Mouse (Mus musculus) inflammation-experienced regulatory T-cells (primary cell): ENCODE results near the gene Olfr1350. TPM values are rescaled to one million over a fixed set of nuclear protein-coding genes. Genes with fewer than 3 reads are reported as not detected.

ENCODE experiments used
- polyA plus RNA-seq, 2 experiments: library from polyadenylated mRNA; unstranded; fragments of 100-300 nt; shearing (Covaris generic); gene quantifications; one replicate each; pipeline ENCODE4 v1.2.1; 2017

The Olfr1350 gene
- polyA plus RNA-seq, result 1 to 10 TPM in 1 of 2 experiments, under 1 TPM in 1; 0.10 to 1.2 TPM

DNA sequence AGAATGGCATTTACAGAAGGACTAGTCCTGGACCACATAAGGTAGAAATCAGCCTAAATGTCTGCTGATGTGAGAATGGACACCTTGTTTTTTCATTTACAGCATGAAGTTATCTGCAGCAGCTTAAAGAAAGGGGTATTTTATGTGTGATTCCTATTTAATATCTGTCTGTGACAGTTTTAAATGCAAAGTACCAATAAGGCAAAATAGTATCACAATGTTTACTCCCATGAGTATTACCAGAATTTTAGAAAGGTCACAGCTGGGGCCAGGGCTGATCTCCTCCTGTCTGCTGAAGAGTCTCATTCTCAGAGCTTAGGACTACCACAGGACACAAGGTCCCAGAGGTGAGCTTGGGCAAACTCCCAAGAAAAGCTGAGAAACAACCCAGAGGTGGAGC is at the start of gene Olfr1350:
TSS of gene Olfr1350 (plus strand) at position 301 of the 400 bp plus-strand sequence.

DNA sequence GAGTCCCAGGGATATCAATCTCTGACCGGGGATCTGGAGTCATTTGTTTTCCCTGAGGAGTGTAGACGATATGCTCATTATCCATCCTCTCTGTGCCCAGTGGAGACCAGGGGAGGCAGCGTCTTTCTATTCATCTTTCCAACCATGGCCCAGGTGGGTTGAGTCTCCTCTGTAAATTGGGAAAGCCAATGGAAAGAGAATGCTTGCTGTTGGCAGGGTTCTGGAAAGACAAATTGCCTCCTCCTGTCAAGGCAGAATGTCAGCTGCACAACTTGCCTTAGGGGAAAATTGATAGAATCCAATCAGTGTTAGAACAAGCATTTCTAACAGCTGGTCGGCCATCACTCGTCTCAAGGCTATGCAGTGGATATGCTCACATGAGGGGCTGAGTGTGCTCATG is 41.8 kb upstream of the Olfr1350 start, which contains the start of gene Olfr1349:
TSS of gene Olfr1349 (minus strand) at position 101 of the 400 bp plus-strand sequence.

Other genes starting within 250 kb of the Olfr1350 start
- gene Zfp583, start 233.6 kb upstream of the Olfr1350 start, polyA plus RNA-seq, result 1 to 10 TPM; 1.4 to 1.9 TPM
- gene Gm3854, start 221.1 kb upstream of the Olfr1350 start, polyA plus RNA-seq, result 1 to 10 TPM in 1 of 2 experiments, under 1 TPM in 1; 0.20 to 5.5 TPM
- gene Zfp78, start 201.6 kb upstream of the Olfr1350 start, polyA plus RNA-seq, result 1 to 10 TPM; 4.2 to 7.7 TPM
- gene Zfp28, start 181.5 kb upstream of the Olfr1350 start, polyA plus RNA-seq, result 10 to 100 TPM; 10.9 to 13.5 TPM
- gene Smim17, start 166.1 kb upstream of the Olfr1350 start, polyA plus RNA-seq, result under 1 TPM in 1 of 2 experiments, not detected in 1; 0.67 TPM
- gene Gm20715, start 154.6 kb upstream of the Olfr1350 start, polyA plus RNA-seq, result not detected
- gene Olfr1344, start 126.2 kb upstream of the Olfr1350 start, polyA plus RNA-seq, result under 1 TPM in 1 of 2 experiments, not detected in 1; 0.14 TPM
- gene Olfr1336, start 108.7 kb upstream of the Olfr1350 start, polyA plus RNA-seq, result under 1 TPM; 0.07 to 0.11 TPM
- 1 to 10 TPM in 1 of 2 experiments, under 1 TPM in 1; 0.14 to 1.1 TPM for gene Olfr1346, start 97.7 kb upstream of the Olfr1350 start, polyA plus RNA-seq
- not detected for gene Olfr5, start 77.9 kb upstream of the Olfr1350 start, polyA plus RNA-seq
- gene Olfr1347, start 65.1 kb upstream of the Olfr1350 start, polyA plus RNA-seq, result under 1 TPM in 1 of 2 experiments, not detected in 1; 0.17 TPM
- gene Olfr1348, start 56.1 kb upstream of the Olfr1350 start, polyA plus RNA-seq, result under 1 TPM in 1 of 2 experiments, not detected in 1; 0.12 TPM
- gene Olfr1349, start 41.9 kb upstream of the Olfr1350 start, polyA plus RNA-seq, result under 1 TPM; 0.11 to 0.59 TPM
- not detected for gene Zim1, start 131.6 kb downstream of the Olfr1350 start, polyA plus RNA-seq
- gene Peg3, start 165.6 kb downstream of the Olfr1350 start, polyA plus RNA-seq, result not detected
- 1 to 10 TPM in 1 of 2 experiments, under 1 TPM in 1; 0.24 to 3.4 TPM for gene Usp29, start 165.7 kb downstream of the Olfr1350 start, polyA plus RNA-seq